Mouse (Mus musculus): ENCODE results near the gene Unk.

Gene Unk

GRCm38 (mm10) chr11:116059691-116060025, 29.5 kb downstream of the Unk start:
- DNase-seq (ENCODE audit: extremely low read depth, insufficient read length, low spot score) = no peak

- DNase-seq (ENCODE audit: extremely low read depth, insufficient read length, low spot score) = no peak
Observed at GRCm38 (mm10) chr11:116060596-116060995, 30.5 kb downstream of the Unk start.

GRCm38 (mm10) chr11:116061641-116062415, 31.7 kb downstream of the Unk start:
- DNase-seq (ENCODE audit: extremely low read depth, insufficient read length, low spot score) = no peak

GRCm38 (mm10) chr11:116062521-116062920, 32.4 kb downstream of the Unk start:
- DNase-seq (ENCODE audit: extremely low read depth, insufficient read length, low spot score) = no peak

GRCm38 (mm10) chr11:116063562-116063961, 33.4 kb downstream of the Unk start:
- no peak for DNase-seq (ENCODE audit: extremely low read depth, insufficient read length, low spot score)

GRCm38 (mm10) chr11:116064187-116064867, 34.2 kb downstream of the Unk start:
- no peak for DNase-seq (ENCODE audit: extremely low read depth, insufficient read length, low spot score)

- DNase-seq (ENCODE audit: extremely low read depth, insufficient read length, low spot score) = no peak
Observed at GRCm38 (mm10) chr11:116065345-116065744, 35.2 kb downstream of the Unk start.

- DNase-seq (ENCODE audit: extremely low read depth, insufficient read length, low spot score) = peak; percentile 76
Observed at GRCm38 (mm10) chr11:116071510-116071909, 41.4 kb downstream of the Unk start.

- peak; percentile 65 for DNase-seq (ENCODE audit: extremely low read depth, insufficient read length, low spot score)
Observed at GRCm38 (mm10) chr11:116072608-116073007, 42.5 kb downstream of the Unk start.

GRCm38 (mm10) chr11:116074436-116074991, 44.4 kb downstream of the Unk start:
- DNase-seq (ENCODE audit: extremely low read depth, insufficient read length, low spot score) = no peak

- no peak for DNase-seq (ENCODE audit: extremely low read depth, insufficient read length, low spot score)
Observed at GRCm38 (mm10) chr11:116075539-116076265, 45.6 kb downstream of the Unk start.

GRCm38 (mm10) chr11:116076266-116076540, 46.1 kb downstream of the Unk start:
- no peak for DNase-seq (ENCODE audit: extremely low read depth, insufficient read length, low spot score)

- no peak for DNase-seq (ENCODE audit: extremely low read depth, insufficient read length, low spot score)
Observed at GRCm38 (mm10) chr11:116076836-116077235, 46.7 kb downstream of the Unk start.

GRCm38 (mm10) chr11:116077446-116078204, 47.5 kb downstream of the Unk start, which contains the start of gene Unc13d:
Gene Unc13d, minus strand, starts transcription at chr11:116077961.
- DNase-seq (ENCODE audit: extremely low read depth, insufficient read length, low spot score) = peak; percentile 78

- DNase-seq (ENCODE audit: extremely low read depth, insufficient read length, low spot score) = peak; percentile 79
Observed at GRCm38 (mm10) chr11:116078221-116078620, 48.1 kb downstream of the Unk start.

GRCm38 (mm10) chr11:116078676-116079320, 48.7 kb downstream of the Unk start:
- no peak for DNase-seq (ENCODE audit: extremely low read depth, insufficient read length, low spot score)

GRCm38 (mm10) chr11:116079511-116079910, 49.4 kb downstream of the Unk start:
- peak; percentile 73 for DNase-seq (ENCODE audit: extremely low read depth, insufficient read length, low spot score)

GRCm38 (mm10) chr11:116081081-116081480, 51.0 kb downstream of the Unk start:
- DNase-seq (ENCODE audit: extremely low read depth, insufficient read length, low spot score) = no peak

- DNase-seq (ENCODE audit: extremely low read depth, insufficient read length, low spot score) = no peak
Observed at GRCm38 (mm10) chr11:116083096-116083672, 53.1 kb downstream of the Unk start.

GRCm38 (mm10) chr11:116084166-116084565, 54.0 kb downstream of the Unk start:
- DNase-seq (ENCODE audit: extremely low read depth, insufficient read length, low spot score) = no peak
